Mouse (Mus musculus): Measurements from ENCODE around the gene Olfr1358. TPM values are rescaled to one million over a fixed set of nuclear protein-coding genes. Genes with fewer than 3 reads are reported as not detected.
"Not testable (repeated sequence)": the region's sequence is repeated elsewhere in the genome, so short reads cannot be mapped to it uniquely, and the experiment has no call there.

Gene Olfr1358
- polyA plus RNA-seq, 1 experiment: not detected

- WGBS: 82% methylated on average over 9 of the region's 9 CpGs
- H3K36me3 ChIP-seq (ENCODE audit: control insufficient read depth, insufficient read depth, low read length): no peaks in the 10 kb centered on the region
- TF ChIP-seq CTCF (IDR thresholded peaks at IDR 0.05; ENCODE audit: extremely low read depth, insufficient read length, insufficient replicate concordance, low read depth, low read length) (no peak), POLR2A (IDR thresholded peaks at IDR 0.05; ENCODE audit: low read depth, low read length) (no peak)
- H3K27me3 ChIP-seq (ENCODE audit: control insufficient read depth, insufficient read depth, low read length): no peaks in the 10 kb centered on the region
- H3K27ac ChIP-seq (ENCODE audit: insufficient read depth, low read depth, low read length): no peak overlapping the region
- no peaks in the 10 kb centered on the region for H3K4me1 ChIP-seq (ENCODE audit: control insufficient read depth, insufficient read depth, insufficient read length, low read length)
- no peak overlapping the region for H3K4me3 ChIP-seq (ENCODE audit: low read depth, low read length)
These were observed 2.6 kb downstream of the Olfr1358 start for GRCm38 (mm10) chr10:78519792-78520191.

- WGBS: 46% methylated on average over 17 of the region's 17 CpGs
- no peaks in the 10 kb centered on the region for H3K36me3 ChIP-seq (ENCODE audit: control insufficient read depth, insufficient read depth, low read length)
- TF ChIP-seq CTCF (IDR thresholded peaks at IDR 0.05; ENCODE audit: extremely low read depth, insufficient read length, insufficient replicate concordance, low read depth, low read length) (peak; percentile 41; the same call in 1 of the 2 replicates), POLR2A (IDR thresholded peaks at IDR 0.05; ENCODE audit: low read depth, low read length) (no peak)
These were observed 3.2 kb downstream of the Olfr1358 start for GRCm38 (mm10) chr10:78520260-78521005.

GRCm38 (mm10) chr10:78525071-78525470 is 7.8 kb downstream of the Olfr1358 start:
- not testable (repeated sequence) for H3K27ac ChIP-seq (ENCODE audit: insufficient read depth, low read depth, low read length); H3K4me1 ChIP-seq (ENCODE audit: control insufficient read depth, insufficient read depth, insufficient read length, low read length); H3K4me3 ChIP-seq (ENCODE audit: low read depth, low read length); H3K36me3 ChIP-seq (ENCODE audit: control insufficient read depth, insufficient read depth, low read length); H3K27me3 ChIP-seq (ENCODE audit: control insufficient read depth, insufficient read depth, low read length)
- WGBS: 53% methylated on average over 3 of the region's 3 CpGs

More at GRCm38 (mm10) chr10:78520260-78521005, 3.2 kb downstream of the Olfr1358 start:
- H3K27me3 ChIP-seq (ENCODE audit: control insufficient read depth, insufficient read depth, low read length): no peaks in the 10 kb centered on the region
- H3K4me1 ChIP-seq (ENCODE audit: control insufficient read depth, insufficient read depth, insufficient read length, low read length): no peaks in the 10 kb centered on the region
- no peak overlapping the region for H3K4me3 ChIP-seq (ENCODE audit: low read depth, low read length)
- H3K27ac ChIP-seq (ENCODE audit: insufficient read depth, low read depth, low read length): no peak overlapping the region

- TF ChIP-seq POLR2A (IDR thresholded peaks at IDR 0.05; ENCODE audit: low read depth, low read length) (no peak), CTCF (IDR thresholded peaks at IDR 0.05; ENCODE audit: extremely low read depth, insufficient read length, insufficient replicate concordance, low read depth, low read length) (no peak)
- H3K4me3 ChIP-seq (ENCODE audit: low read depth, low read length): no peak overlapping the region
- H3K36me3 ChIP-seq (ENCODE audit: control insufficient read depth, insufficient read depth, low read length): no peaks in the 10 kb centered on the region
- 54% methylated on average over 4 of the region's 4 CpGs for WGBS
- H3K4me1 ChIP-seq (ENCODE audit: control insufficient read depth, insufficient read depth, insufficient read length, low read length): no peaks in the 10 kb centered on the region
- no peaks in the 10 kb centered on the region for H3K27me3 ChIP-seq (ENCODE audit: control insufficient read depth, insufficient read depth, low read length)
- no peak overlapping the region for H3K27ac ChIP-seq (ENCODE audit: insufficient read depth, low read depth, low read length)
These were observed 8.3 kb downstream of the Olfr1358 start for GRCm38 (mm10) chr10:78525511-78525910.

GRCm38 (mm10) chr10:78540943-78541342 is 23.7 kb downstream of the Olfr1358 start:
- Histone ChIP-seq H3K4me1 (ENCODE audit: control insufficient read depth, insufficient read depth, insufficient read length, low read length) (no peaks in the 10 kb centered on the region), H3K36me3 (ENCODE audit: control insufficient read depth, insufficient read depth, low read length) (no peaks in the 10 kb centered on the region), H3K27me3 (ENCODE audit: control insufficient read depth, insufficient read depth, low read length) (no peaks in the 10 kb centered on the region), H3K4me3 (ENCODE audit: low read depth, low read length) (no peak overlapping the region), H3K27ac (ENCODE audit: insufficient read depth, low read depth, low read length) (no peak overlapping the region)
- WGBS: 52% methylated on average over 2 of the region's 2 CpGs
- TF ChIP-seq POLR2A (IDR thresholded peaks at IDR 0.05; ENCODE audit: low read depth, low read length) (no peak), CTCF (IDR thresholded peaks at IDR 0.05; ENCODE audit: extremely low read depth, insufficient read length, insufficient replicate concordance, low read depth, low read length) (peak; percentile 42; the same call in 1 of the 2 replicates)

GRCm38 (mm10) chr10:78565070-78565469 is 47.8 kb downstream of the Olfr1358 start:
- WGBS: 34% methylated on average over 1 of the region's 1 CpGs

GRCm38 (mm10) chr10:78569191-78569590 is 52.0 kb downstream of the Olfr1358 start:
- no peak overlapping the region for H3K4me3 ChIP-seq (ENCODE audit: low read depth, low read length)
- H3K4me1 ChIP-seq (ENCODE audit: control insufficient read depth, insufficient read depth, insufficient read length, low read length): 0 out of 2 replicates have a peak, but pooled peaks cover 2% of the 10 kb centered on the region
- H3K27ac ChIP-seq (ENCODE audit: insufficient read depth, low read depth, low read length): no peak overlapping the region
- TF ChIP-seq POLR2A (IDR thresholded peaks at IDR 0.05; ENCODE audit: low read depth, low read length): no peak
- TF ChIP-seq CTCF (IDR thresholded peaks at IDR 0.05; ENCODE audit: extremely low read depth, insufficient read length, insufficient replicate concordance, low read depth, low read length): no peak
- 80% methylated on average over 3 of the region's 3 CpGs for WGBS
- H3K27me3 ChIP-seq (ENCODE audit: control insufficient read depth, insufficient read depth, low read length): no peaks in the 10 kb centered on the region
- no peaks in the 10 kb centered on the region for H3K36me3 ChIP-seq (ENCODE audit: control insufficient read depth, insufficient read depth, low read length)

More at GRCm38 (mm10) chr10:78565070-78565469, 47.8 kb downstream of the Olfr1358 start:
- Histone ChIP-seq H3K27ac (ENCODE audit: insufficient read depth, low read depth, low read length) (no peak overlapping the region), H3K4me1 (ENCODE audit: control insufficient read depth, insufficient read depth, insufficient read length, low read length) (no peaks in the 10 kb centered on the region), H3K4me3 (ENCODE audit: low read depth, low read length) (no peak overlapping the region), H3K36me3 (ENCODE audit: control insufficient read depth, insufficient read depth, low read length) (no peaks in the 10 kb centered on the region), H3K27me3 (ENCODE audit: control insufficient read depth, insufficient read depth, low read length) (no peaks in the 10 kb centered on the region)
- TF ChIP-seq POLR2A (IDR thresholded peaks at IDR 0.05; ENCODE audit: low read depth, low read length) (no peak), CTCF (IDR thresholded peaks at IDR 0.05; ENCODE audit: extremely low read depth, insufficient read length, insufficient replicate concordance, low read depth, low read length) (no peak)
